Mouse (Mus musculus) kidney, postnatal 0 days (tissue): ENCODE results near the gene Prdm12. TPM values are rescaled to one million over a fixed set of nuclear protein-coding genes. Genes with fewer than 3 reads are reported as not detected.

Experiments used
- ATAC-seq: fragments of 200-750 bp; cut with Nextera tagmentation; replicated peaks from 2 replicates; pipeline ENCODE4 v1.8.0; 2017; ENCODE audit warnings: low read depth, moderate number of reproducible peaks, moderate TSS enrichment, moderate library complexity; ENCODE audit not compliant: low FRiP score
- DNase-seq: peaks from one replicate; pipeline ENCODE4 v3.0.0-alpha.2; 2016; ENCODE audit warnings: low spot score
- H3K27ac ChIP-seq: fragments of 300-500 bp; sonication (generic); 2 replicates; pipeline ENCODE4 v1.5.1; 2014; ENCODE audit warnings: mild to moderate bottlenecking
- H3K27me3 ChIP-seq: fragments of 300-500 bp; sonication (generic); 2 replicates; pipeline ENCODE4 v1.6.1; 2014; ENCODE audit warnings: low read length, mixed read lengths; ENCODE audit not compliant: insufficient read depth
- H3K36me3 ChIP-seq: fragments of 300-500 bp; sonication (generic); 2 replicates; pipeline ENCODE4 v1.6.1; 2014; ENCODE audit warnings: low read length, mixed read lengths; ENCODE audit not compliant: insufficient read depth
- H3K4me1 ChIP-seq: fragments of 300-500 bp; sonication (generic); replicated peaks from 2 replicates; pipeline ENCODE4 v1.6.1; 2014; ENCODE audit warnings: antibody characterized with exemption, low read length, mixed read lengths; ENCODE audit not compliant: insufficient read depth
- H3K4me2 ChIP-seq: fragments of 300-500 bp; sonication (generic); 2 replicates; pipeline ENCODE4 v1.6.1; 2014; ENCODE audit warnings: mild to moderate bottlenecking, low read length, moderate library complexity, mixed read lengths
- H3K4me3 ChIP-seq: fragments of 300-500 bp; sonication (generic); replicated peaks from 2 replicates; pipeline ENCODE4 v1.5.1; 2014; ENCODE audit warnings: low read depth, low read length
- H3K9ac ChIP-seq: fragments of 300-500 bp; sonication (generic); 2 replicates; pipeline ENCODE4 v1.6.1; 2014; ENCODE audit warnings: low read depth, low read length
- H3K9me3 ChIP-seq: fragments of 300-500 bp; sonication (generic); replicated peaks from 2 replicates; pipeline ENCODE4 v1.6.1; 2016; ENCODE audit warnings: low read length, inconsistent platforms, mixed read lengths
- CTCF ChIP-seq: IDR thresholded peaks from 2 replicates; pipeline ENCODE4 v1.5.1; 2016; ENCODE audit warnings: antibody characterized with exemption, low read depth, mild to moderate bottlenecking, moderate library complexity
- WGBS: fragments of 180-500 bp; shearing (Covaris S2); extraction: QIAGEN DNeasy Blood & Tissue Kit; methylation state at CpG from one replicate; pipeline ENCODE4 v1.1.7; 2014; 5-methylcytosine and 5-hydroxymethylcytosine counted together
- polyA plus RNA-seq: library from polyadenylated mRNA; unstranded; fragments of >200 nt; fragmentation: Nextera tagmentation; extraction: Ambion mirVana; gene quantifications from 2 replicates; pipeline ENCODE4 v1.2.1, GENCODE M21; 2015

The Prdm12 gene
- polyA plus RNA-seq, 1 experiment from 2014 or later = not detected

GRCm38 (mm10) chr2:31636138-31636741 is 3.6 kb upstream of the Prdm12 start:
- Histone ChIP-seq H3K4me2 (peak overlapping the region; percentile 34), H3K4me3 (peak overlapping the region; percentile 23; the same call in 1 of the 2 replicates), H3K9ac (no peak overlapping the region), H3K4me1 (peaks cover 11% of the 10 kb centered on the region; the same call in 1 of the 2 replicates), H3K36me3 (no peaks in the 10 kb centered on the region), H3K9me3 (no peaks in the 10 kb centered on the region), H3K27me3 (peaks cover 81% of the 10 kb centered on the region), H3K27ac (no peak overlapping the region)
- no peak for ATAC-seq
- WGBS = under 1% methylated on average over 48 of the region's 48 CpGs
- no peak for TF ChIP-seq CTCF
- no peak for DNase-seq

DNA sequence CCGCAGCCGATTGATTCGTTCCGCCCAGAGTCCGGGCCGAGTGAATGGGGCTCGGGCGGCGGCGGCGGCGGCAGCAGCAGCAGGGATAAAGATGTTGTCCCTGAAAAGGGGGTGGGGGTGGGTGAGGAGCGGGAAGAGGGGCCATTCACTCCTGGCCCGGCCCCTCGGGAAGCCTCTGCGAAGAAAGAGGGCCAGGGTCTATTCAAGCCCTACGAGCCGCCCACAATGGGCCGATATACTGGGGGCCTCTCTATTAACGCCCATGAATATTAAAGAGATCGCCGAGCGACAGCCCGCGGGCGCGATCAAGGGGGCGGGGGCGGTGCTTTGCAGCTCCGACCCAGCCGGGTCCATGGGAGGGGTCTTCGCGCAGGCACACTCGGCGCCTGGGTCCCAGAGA is 3.1 kb upstream of the Prdm12 start:
- no peaks in the 10 kb centered on the region for H3K9me3 ChIP-seq
- peaks cover 11% of the 10 kb centered on the region; the same call in 1 of the 2 replicates for H3K4me1 ChIP-seq
- H3K9ac ChIP-seq = no peak overlapping the region
- no peak for TF ChIP-seq CTCF
- 0 out of 2 replicates have a peak overlapping the region, but pooled peaks have one; percentile 23 for H3K4me3 ChIP-seq
- ATAC-seq = no peak
- 0 out of 2 replicates have a peak overlapping the region, but pooled peaks have one; percentile 34 for H3K4me2 ChIP-seq
- DNase-seq = no peak
- H3K36me3 ChIP-seq = no peaks in the 10 kb centered on the region
- H3K27ac ChIP-seq = no peak overlapping the region
- peaks cover 86% of the 10 kb centered on the region for H3K27me3 ChIP-seq
- under 1% methylated on average over 34 of the region's 35 CpGs for WGBS

DNA sequence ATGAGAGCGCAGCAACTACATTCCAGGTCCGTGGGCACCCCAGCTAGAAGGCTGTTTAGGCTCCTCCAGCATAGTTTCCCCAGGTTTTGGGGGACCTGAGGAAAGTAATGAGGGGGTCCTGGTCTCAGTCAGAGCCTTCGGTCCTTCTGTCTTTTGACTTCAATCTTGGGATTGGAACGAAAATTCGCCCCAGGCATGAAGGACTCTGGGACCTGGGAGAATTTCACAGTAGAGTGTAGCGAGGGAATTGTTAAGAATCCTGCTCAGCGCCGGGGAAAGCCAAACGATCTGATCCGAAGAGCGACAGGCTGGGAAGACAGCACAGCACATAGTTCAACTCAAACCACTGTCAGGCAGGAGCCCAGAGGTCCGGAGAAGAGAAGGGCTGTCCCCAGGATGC is 2.5 kb upstream of the Prdm12 start:
- peaks cover 11% of the 10 kb centered on the region; the same call in 1 of the 2 replicates for H3K4me1 ChIP-seq
- no peak overlapping the region for H3K27ac ChIP-seq
- no peak overlapping the region for H3K4me2 ChIP-seq
- under 1% methylated on average over 12 of the region's 12 CpGs for WGBS
- peaks cover 92% of the 10 kb centered on the region for H3K27me3 ChIP-seq
- TF ChIP-seq CTCF = no peak
- no peak for ATAC-seq
- DNase-seq = no peak
- no peak overlapping the region for H3K4me3 ChIP-seq
- H3K9ac ChIP-seq = no peak overlapping the region
- no peaks in the 10 kb centered on the region for H3K36me3 ChIP-seq
- no peaks in the 10 kb centered on the region for H3K9me3 ChIP-seq

- no peak overlapping the region for H3K9ac ChIP-seq
- H3K9me3 ChIP-seq = no peaks in the 10 kb centered on the region
- peaks cover 11% of the 10 kb centered on the region; the same call in 1 of the 2 replicates for H3K4me1 ChIP-seq
- no peak overlapping the region for H3K4me2 ChIP-seq
- H3K36me3 ChIP-seq = no peaks in the 10 kb centered on the region
- ATAC-seq (no peak), DNase-seq (peak; percentile 73)
- WGBS = 1% methylated on average over 22 of the region's 22 CpGs
- H3K27ac ChIP-seq = no peak overlapping the region
- H3K27me3 ChIP-seq = peaks cover 92% of the 10 kb centered on the region
- H3K4me3 ChIP-seq = no peak overlapping the region
- peak; percentile 56 for TF ChIP-seq CTCF
Measured at GRCm38 (mm10) chr2:31637807-31638206, 2.0 kb upstream of the Prdm12 start.

DNA sequence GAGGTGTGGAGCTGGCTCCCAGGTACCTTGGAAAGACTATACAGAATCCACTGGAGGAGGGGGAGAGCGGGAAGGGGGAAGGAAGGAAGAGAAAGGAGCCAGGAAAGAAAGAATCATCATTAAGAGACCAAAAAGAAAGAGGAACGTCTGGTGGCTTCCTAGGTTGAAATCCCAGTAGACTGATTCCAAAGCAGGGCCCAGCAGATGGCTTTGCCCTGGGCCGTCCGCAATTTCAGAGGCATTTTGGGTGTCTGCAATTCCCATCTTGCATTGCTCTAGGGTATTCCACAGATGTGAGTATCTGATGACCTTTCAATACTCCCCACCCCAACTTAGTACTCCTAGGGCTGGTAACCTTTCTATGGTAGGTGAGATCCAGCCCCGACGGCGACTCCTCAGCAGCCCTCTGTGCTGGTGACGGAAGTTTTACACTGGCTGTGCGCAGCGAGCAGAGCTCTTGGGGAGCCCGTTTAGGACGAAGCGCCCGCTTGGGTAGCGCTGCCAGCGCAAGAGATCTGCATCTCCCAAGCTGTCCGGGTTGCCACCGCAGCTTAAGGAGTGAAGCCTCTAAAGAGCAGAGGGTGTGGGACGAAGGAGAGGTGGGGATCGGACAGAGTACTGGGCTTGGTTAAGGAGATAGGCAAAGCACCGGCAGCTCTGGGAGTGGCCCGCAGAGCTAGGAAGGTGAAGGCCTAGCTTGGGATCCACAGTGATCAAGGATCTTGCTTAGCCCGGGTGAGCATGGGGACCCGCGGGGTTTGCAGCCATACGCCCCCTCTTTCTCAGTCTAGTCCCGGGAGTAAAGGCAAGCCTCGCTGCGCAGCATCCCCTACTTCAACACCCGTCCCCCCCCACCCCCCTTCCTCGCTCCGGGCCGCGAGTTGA is 1.0 kb upstream of the Prdm12 start:
- TF ChIP-seq CTCF = no peak
- Histone ChIP-seq H3K4me1 (peaks cover 11% of the 10 kb centered on the region; the same call in 1 of the 2 replicates), H3K27me3 (peaks cover 92% of the 10 kb centered on the region), H3K4me3 (0 out of 2 replicates have a peak overlapping the region, but pooled peaks have one; percentile 8), H3K4me2 (no peak overlapping the region), H3K36me3 (no peaks in the 10 kb centered on the region), H3K9ac (no peak overlapping the region), H3K9me3 (no peaks in the 10 kb centered on the region), H3K27ac (no peak overlapping the region)
- no peak for ATAC-seq
- DNase-seq = no peak
- 3% methylated on average over 33 of the region's 34 CpGs for WGBS

GRCm38 (mm10) chr2:31639466-31639760 is 424 bp upstream of the Prdm12 start:
- H3K4me3 ChIP-seq = 0 out of 2 replicates have a peak overlapping the region, but pooled peaks have one; percentile 8

More at GRCm38 (mm10) chr2:31639466-31639760, 424 bp upstream of the Prdm12 start:
- H3K27me3 ChIP-seq = peaks cover 92% of the 10 kb centered on the region
- no peaks in the 10 kb centered on the region for H3K36me3 ChIP-seq
- H3K9me3 ChIP-seq = no peaks in the 10 kb centered on the region
- no peak overlapping the region for H3K27ac ChIP-seq
- no peak overlapping the region for H3K4me2 ChIP-seq
- no peak for ATAC-seq
- DNase-seq = no peak
- no peak for TF ChIP-seq CTCF
- H3K9ac ChIP-seq = no peak overlapping the region
- WGBS = 3% methylated on average over 13 of the region's 13 CpGs
- peaks cover 11% of the 10 kb centered on the region; the same call in 1 of the 2 replicates for H3K4me1 ChIP-seq
